Mouse (Mus musculus): Measurements from ENCODE around the gene Srrm4. TPM values are rescaled to one million over a fixed set of nuclear protein-coding genes. Genes with fewer than 3 reads are reported as not detected.

Gene Srrm4
- polyA plus RNA-seq, 1 experiment: 0.06 TPM

DNA sequence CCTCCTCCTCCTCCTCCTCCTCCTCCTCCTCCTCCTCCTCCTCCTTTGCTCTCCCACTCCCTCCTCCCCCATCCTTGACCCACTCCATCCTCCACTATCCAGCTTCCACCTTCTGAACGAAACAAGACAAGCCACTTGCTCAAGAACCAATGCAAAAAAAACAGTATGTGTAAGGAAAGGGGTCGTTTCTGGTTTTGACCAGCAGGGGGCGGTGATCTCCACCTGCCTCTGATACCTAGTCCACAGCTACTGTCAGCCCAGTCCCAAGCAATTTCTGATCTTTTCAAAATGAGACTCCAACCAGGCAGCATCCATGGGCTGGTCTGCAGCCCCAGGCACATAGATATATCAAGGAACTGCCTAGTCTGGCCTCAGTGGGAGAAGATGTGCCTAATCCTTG lies 53.1 kb downstream of the Srrm4 start:
- no peaks in the 10 kb centered on the region for H3K27me3 ChIP-seq (ENCODE audit: control insufficient read depth, insufficient read depth, low read length)
- H3K4me1 ChIP-seq (ENCODE audit: control insufficient read depth, insufficient read depth, insufficient read length, low read length): no peaks in the 10 kb centered on the region
- no peak overlapping the region for H3K27ac ChIP-seq (ENCODE audit: insufficient read depth, low read depth, low read length)
- no peak for TF ChIP-seq CTCF (IDR thresholded peaks at IDR 0.05; ENCODE audit: extremely low read depth, insufficient read length, insufficient replicate concordance, low read depth, low read length)
- no peaks in the 10 kb centered on the region for H3K36me3 ChIP-seq (ENCODE audit: control insufficient read depth, insufficient read depth, low read length)
- H3K4me3 ChIP-seq (ENCODE audit: low read depth, low read length): no peak overlapping the region
- WGBS: 49% methylated on average over 3 of the region's 3 CpGs

- Histone ChIP-seq H3K4me1 (ENCODE audit: control insufficient read depth, insufficient read depth, insufficient read length, low read length) (no peaks in the 10 kb centered on the region), H3K27ac (ENCODE audit: insufficient read depth, low read depth, low read length) (no peak overlapping the region), H3K4me3 (ENCODE audit: low read depth, low read length) (no peak overlapping the region), H3K36me3 (ENCODE audit: control insufficient read depth, insufficient read depth, low read length) (no peaks in the 10 kb centered on the region), H3K27me3 (ENCODE audit: control insufficient read depth, insufficient read depth, low read length) (no peaks in the 10 kb centered on the region)
- WGBS: 58% methylated on average over 4 of the region's 4 CpGs
- TF ChIP-seq CTCF (IDR thresholded peaks at IDR 0.05; ENCODE audit: extremely low read depth, insufficient read length, insufficient replicate concordance, low read depth, low read length) (no peak), POLR2A (IDR thresholded peaks at IDR 0.05; ENCODE audit: low read depth, low read length) (no peak)
Observed at GRCm38 (mm10) chr5:116526324-116526723, 65.3 kb downstream of the Srrm4 start.

DNA sequence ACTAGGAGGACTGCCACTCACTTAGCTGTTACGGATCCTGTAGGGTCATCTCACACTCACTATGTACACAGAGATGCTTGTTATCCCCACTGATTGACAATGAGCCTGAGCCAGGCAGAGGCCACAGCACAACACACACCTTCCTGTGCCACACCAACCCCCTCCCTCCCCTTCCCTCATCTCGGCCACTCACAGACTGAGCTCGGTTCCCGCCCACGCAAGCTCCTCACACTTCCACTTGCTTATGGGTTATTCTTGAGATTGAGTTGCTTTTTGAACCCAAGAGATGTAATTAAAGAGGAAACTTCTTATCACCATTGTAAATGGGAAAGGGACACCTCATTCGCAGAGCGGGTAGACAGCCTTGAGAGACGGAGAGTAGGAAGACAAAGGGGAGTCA lies 66.3 kb downstream of the Srrm4 start:
- TF ChIP-seq CTCF (IDR thresholded peaks at IDR 0.05; ENCODE audit: extremely low read depth, insufficient read length, insufficient replicate concordance, low read depth, low read length): no peak
- no peak for TF ChIP-seq POLR2A (IDR thresholded peaks at IDR 0.05; ENCODE audit: low read depth, low read length)
- Histone ChIP-seq H3K27me3 (ENCODE audit: control insufficient read depth, insufficient read depth, low read length) (no peaks in the 10 kb centered on the region), H3K4me3 (ENCODE audit: low read depth, low read length) (no peak overlapping the region), H3K36me3 (ENCODE audit: control insufficient read depth, insufficient read depth, low read length) (no peaks in the 10 kb centered on the region), H3K27ac (ENCODE audit: insufficient read depth, low read depth, low read length) (no peak overlapping the region), H3K4me1 (ENCODE audit: control insufficient read depth, insufficient read depth, insufficient read length, low read length) (no peaks in the 10 kb centered on the region)
- 81% methylated on average over 8 of the region's 8 CpGs for WGBS

GRCm38 (mm10) chr5:116523553-116523952 lies 68.1 kb downstream of the Srrm4 start:
- Histone ChIP-seq H3K27me3 (ENCODE audit: control insufficient read depth, insufficient read depth, low read length) (no peaks in the 10 kb centered on the region), H3K36me3 (ENCODE audit: control insufficient read depth, insufficient read depth, low read length) (no peaks in the 10 kb centered on the region), H3K4me3 (ENCODE audit: low read depth, low read length) (no peak overlapping the region), H3K4me1 (ENCODE audit: control insufficient read depth, insufficient read depth, insufficient read length, low read length) (no peaks in the 10 kb centered on the region), H3K27ac (ENCODE audit: insufficient read depth, low read depth, low read length) (no peak overlapping the region)
- TF ChIP-seq POLR2A (IDR thresholded peaks at IDR 0.05; ENCODE audit: low read depth, low read length) (no peak), CTCF (IDR thresholded peaks at IDR 0.05; ENCODE audit: extremely low read depth, insufficient read length, insufficient replicate concordance, low read depth, low read length) (no peak)
- 79% methylated on average over 8 of the region's 8 CpGs for WGBS

DNA sequence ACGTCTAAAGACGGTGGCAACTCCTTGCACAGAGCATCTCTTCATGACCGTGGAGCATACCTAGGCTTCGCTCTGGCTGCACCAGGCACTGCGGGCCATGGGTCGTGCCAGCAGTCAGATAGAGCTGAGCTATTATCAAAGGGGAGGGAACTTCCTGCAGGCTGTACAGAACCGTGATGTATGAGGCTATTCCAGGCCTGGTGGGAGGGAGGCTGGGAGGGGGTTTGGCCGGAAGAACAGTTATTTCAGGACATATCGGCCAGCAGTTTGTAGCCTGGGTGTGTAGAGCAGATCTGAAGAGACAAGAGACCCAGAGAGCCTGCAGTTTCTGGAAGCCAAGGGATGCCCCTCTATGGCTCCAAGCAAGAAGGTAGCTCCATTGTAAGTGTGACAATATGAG lies 68.5 kb downstream of the Srrm4 start:
- H3K4me3 ChIP-seq (ENCODE audit: low read depth, low read length): no peak overlapping the region
- no peak for TF ChIP-seq CTCF (IDR thresholded peaks at IDR 0.05; ENCODE audit: extremely low read depth, insufficient read length, insufficient replicate concordance, low read depth, low read length)
- TF ChIP-seq POLR2A (IDR thresholded peaks at IDR 0.05; ENCODE audit: low read depth, low read length): no peak
- no peak overlapping the region for H3K27ac ChIP-seq (ENCODE audit: insufficient read depth, low read depth, low read length)
- H3K4me1 ChIP-seq (ENCODE audit: control insufficient read depth, insufficient read depth, insufficient read length, low read length): no peaks in the 10 kb centered on the region
- no peaks in the 10 kb centered on the region for H3K27me3 ChIP-seq (ENCODE audit: control insufficient read depth, insufficient read depth, low read length)
- no peaks in the 10 kb centered on the region for H3K36me3 ChIP-seq (ENCODE audit: control insufficient read depth, insufficient read depth, low read length)
- 59% methylated on average over 9 of the region's 9 CpGs for WGBS

DNA sequence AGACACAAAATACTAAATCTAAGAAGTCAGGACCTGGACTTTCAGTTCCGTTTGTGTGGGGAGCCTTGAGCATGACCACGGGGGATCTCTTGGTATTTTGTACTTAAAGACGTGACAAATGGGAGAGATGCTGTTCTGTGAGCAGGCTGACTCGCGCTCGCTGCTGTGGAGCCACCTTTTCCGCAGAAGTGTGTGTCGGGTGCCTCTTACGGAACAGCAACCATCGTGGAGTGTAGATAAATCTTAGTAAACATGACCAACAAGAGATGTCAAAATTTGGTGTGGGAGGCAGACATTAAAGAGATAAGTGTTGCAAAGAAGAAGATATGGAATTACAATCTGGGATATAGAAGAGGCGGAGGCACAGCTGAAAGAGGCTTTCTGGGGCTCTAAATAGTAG lies 69.3 kb downstream of the Srrm4 start:
- H3K27ac ChIP-seq (ENCODE audit: insufficient read depth, low read depth, low read length): no peak overlapping the region
- H3K36me3 ChIP-seq (ENCODE audit: control insufficient read depth, insufficient read depth, low read length): no peaks in the 10 kb centered on the region
- no peak overlapping the region for H3K4me3 ChIP-seq (ENCODE audit: low read depth, low read length)
- no peaks in the 10 kb centered on the region for H3K27me3 ChIP-seq (ENCODE audit: control insufficient read depth, insufficient read depth, low read length)
- H3K4me1 ChIP-seq (ENCODE audit: control insufficient read depth, insufficient read depth, insufficient read length, low read length): no peaks in the 10 kb centered on the region
- WGBS: 80% methylated on average over 11 of the region's 11 CpGs
- TF ChIP-seq CTCF (IDR thresholded peaks at IDR 0.05; ENCODE audit: extremely low read depth, insufficient read length, insufficient replicate concordance, low read depth, low read length): no peak
- no peak for TF ChIP-seq POLR2A (IDR thresholded peaks at IDR 0.05; ENCODE audit: low read depth, low read length)

DNA sequence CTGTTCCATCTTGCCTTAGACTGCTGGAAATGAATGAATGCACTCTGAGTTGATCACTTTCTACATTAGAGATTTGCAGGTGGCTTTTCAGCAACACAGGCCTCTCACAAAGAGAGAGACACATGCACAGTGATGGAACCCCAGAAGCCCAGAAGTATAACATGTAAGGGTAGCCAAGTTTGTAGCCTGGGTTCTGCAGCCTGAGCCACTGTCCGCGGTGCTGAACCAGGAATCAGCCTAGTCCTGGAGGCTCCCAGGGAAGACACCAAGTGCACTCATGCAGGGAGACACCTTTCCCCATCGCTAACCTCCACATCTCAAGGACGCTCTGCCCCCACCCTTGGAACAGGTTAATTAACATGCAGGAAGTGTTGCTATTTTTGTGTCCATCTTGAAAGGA lies 73.6 kb downstream of the Srrm4 start:
- Histone ChIP-seq H3K4me1 (ENCODE audit: control insufficient read depth, insufficient read depth, insufficient read length, low read length) (no peaks in the 10 kb centered on the region), H3K36me3 (ENCODE audit: control insufficient read depth, insufficient read depth, low read length) (no peaks in the 10 kb centered on the region), H3K27ac (ENCODE audit: insufficient read depth, low read depth, low read length) (no peak overlapping the region), H3K4me3 (ENCODE audit: low read depth, low read length) (no peak overlapping the region), H3K27me3 (ENCODE audit: control insufficient read depth, insufficient read depth, low read length) (no peaks in the 10 kb centered on the region)
- WGBS: 24% methylated on average over 4 of the region's 4 CpGs
- no peak for TF ChIP-seq POLR2A (IDR thresholded peaks at IDR 0.05; ENCODE audit: low read depth, low read length)
- TF ChIP-seq CTCF (IDR thresholded peaks at IDR 0.05; ENCODE audit: extremely low read depth, insufficient read length, insufficient replicate concordance, low read depth, low read length): no peak

- no peaks in the 10 kb centered on the region for H3K4me1 ChIP-seq (ENCODE audit: control insufficient read depth, insufficient read depth, insufficient read length, low read length)
- WGBS: 70% methylated on average over 4 of the region's 4 CpGs
- H3K36me3 ChIP-seq (ENCODE audit: control insufficient read depth, insufficient read depth, low read length): no peaks in the 10 kb centered on the region
- no peak overlapping the region for H3K27ac ChIP-seq (ENCODE audit: insufficient read depth, low read depth, low read length)
- H3K4me3 ChIP-seq (ENCODE audit: low read depth, low read length): no peak overlapping the region
- H3K27me3 ChIP-seq (ENCODE audit: control insufficient read depth, insufficient read depth, low read length): no peaks in the 10 kb centered on the region
- TF ChIP-seq CTCF (IDR thresholded peaks at IDR 0.05; ENCODE audit: extremely low read depth, insufficient read length, insufficient replicate concordance, low read depth, low read length) (no peak), POLR2A (IDR thresholded peaks at IDR 0.05; ENCODE audit: low read depth, low read length) (no peak)
Observed at GRCm38 (mm10) chr5:116512135-116512534, 79.5 kb downstream of the Srrm4 start.

All from small intestine, adult 2 months (tissue).